Mouse (Mus musculus) right cerebral cortex, adult 2 months (tissue): ENCODE results near the gene Msantd2.

Experiments
- DNase-seq, 2 experiments: peaks; one replicate each; pipeline ENCODE4 v3.0.0; 2021 to 2022; ENCODE audit warnings: low spot score in 2 of 2

Msantd2 gene

DNA sequence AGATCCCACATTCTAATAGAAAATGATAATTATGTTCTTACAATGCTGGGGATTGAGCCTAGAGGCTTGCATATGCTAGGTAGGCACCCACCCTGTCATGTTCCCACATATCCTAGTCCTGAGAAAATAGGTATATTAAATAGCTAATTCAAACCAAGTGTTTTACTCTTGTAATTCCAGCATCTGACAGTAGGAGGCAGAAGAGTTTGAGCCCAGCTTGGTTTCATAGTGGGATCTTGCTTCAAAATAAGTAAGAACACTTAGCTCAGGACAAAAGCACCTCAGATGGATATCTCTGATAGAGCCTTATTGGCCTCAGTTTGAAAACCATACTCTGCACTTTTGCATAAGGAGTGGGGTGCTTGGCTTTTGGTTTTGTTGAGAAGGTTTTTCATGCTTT lies 15.2 kb downstream of the Msantd2 start:
- DNase-seq = no peak

DNA sequence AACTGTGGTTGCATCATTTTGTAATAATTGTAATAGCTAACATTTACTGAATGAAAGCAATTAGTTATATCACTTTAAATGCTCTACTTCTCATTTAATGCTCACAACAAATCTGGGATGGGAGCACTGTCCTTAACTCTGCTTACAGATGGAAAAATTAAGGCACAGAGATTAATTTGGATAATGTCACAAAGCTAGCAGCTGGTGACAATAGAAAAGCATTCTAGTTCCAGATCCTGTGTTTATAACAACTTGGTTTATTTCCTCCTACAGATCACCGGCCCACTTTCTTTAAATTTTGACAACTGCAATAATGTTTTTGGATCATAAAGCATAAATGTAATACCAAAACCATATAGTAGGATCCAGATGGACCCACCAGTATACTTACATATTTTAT lies 16.9 kb downstream of the Msantd2 start:
- no peak for DNase-seq

DNA sequence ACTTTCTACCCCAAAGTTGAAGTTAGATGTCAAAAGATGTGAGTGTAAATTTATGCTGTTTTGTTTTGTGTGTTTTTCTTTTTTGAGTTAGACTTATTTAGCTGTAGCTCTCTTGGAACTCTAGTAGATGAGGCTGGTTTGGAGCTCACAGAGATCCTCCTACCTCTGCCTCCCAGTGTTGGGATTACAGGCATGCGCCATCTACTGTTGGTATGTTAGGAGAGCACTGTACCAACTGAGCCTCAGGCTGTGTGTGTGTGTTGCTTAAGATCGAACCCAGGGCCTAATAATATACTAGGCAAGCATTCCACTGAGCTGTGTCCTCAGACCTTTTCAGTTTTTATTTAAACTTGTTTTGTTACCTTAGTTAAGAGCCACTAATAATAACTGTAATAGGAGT lies 23.0 kb downstream of the Msantd2 start:
- DNase-seq = no peak

DNA sequence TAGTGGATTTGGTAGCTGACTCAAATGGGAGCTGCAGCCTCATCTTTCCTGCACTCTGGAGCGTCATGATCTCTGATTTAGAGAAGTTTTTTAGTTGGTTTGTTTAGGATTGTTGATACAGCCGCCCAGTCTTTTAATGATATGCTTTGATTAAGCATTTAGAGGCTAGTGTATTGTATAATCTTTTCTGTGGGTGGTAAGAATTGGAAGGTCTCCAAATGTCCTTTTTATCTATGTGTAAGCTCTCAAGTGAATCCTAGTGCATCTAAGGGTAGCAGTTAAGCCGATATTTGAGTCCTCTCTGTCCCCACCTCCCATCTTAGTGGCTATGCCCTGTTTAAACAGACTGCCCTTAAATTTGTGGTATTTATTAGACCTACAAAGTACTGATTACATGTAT lies 25.3 kb downstream of the Msantd2 start:
- no peak for DNase-seq

DNA sequence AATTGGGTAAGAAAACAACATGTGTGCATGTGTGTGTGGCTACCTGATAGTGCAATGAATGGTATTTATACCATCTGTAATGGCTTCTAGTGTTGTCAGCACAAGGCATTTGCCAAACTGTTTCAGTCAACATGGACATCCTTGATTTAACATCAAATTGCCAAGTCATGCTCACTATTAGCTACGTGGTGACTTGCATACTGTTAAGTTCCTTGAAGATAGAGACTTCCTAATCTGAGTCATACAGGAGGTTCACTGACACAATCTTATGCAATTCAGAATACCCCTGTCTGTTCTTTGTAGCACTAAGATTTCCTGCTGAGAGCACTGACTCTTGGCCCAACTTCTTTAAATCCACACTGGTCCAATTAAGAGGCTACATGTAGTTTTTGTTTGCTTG lies 28.3 kb downstream of the Msantd2 start:
- DNase-seq = no peak

DNA sequence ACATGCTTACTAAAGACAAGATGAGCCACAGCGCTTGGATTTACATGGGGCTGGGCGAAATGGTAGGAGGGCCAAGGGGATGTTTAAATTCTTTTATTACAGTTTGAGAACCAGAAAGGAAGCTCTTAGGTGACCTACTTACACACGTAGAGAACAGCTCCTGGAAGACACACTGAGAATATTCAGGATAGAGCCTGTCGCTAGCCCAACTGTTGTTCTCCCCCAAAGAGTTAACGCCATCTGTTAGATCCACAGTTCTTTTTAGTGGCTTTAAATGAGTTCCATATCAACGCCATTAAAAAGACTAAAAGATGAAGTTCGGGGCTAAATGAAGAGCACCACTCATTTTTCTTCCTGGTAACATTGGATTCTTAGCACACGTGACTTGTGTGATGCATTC lies 29.9 kb downstream of the Msantd2 start:
- DNase-seq = no peak

DNA sequence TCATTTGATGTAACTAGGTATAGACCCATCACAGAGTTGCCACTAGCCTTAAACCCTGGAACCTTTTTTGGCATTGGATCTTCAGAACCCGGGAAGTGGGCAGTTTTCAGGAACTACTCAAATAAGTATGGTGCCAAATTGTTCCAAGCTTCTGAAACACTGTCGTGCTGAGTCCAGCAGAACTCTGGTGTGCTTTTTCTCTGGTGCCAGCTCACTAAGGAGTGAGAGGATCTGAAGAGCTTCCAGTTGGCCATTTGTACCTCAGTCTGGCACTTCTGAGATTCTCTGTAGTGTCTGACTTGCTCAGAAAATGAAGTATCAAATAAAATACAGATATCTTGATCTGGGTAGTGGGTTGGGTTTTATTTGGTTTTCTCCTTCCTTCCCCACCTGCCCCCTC lies 30.9 kb downstream of the Msantd2 start:
- no peak for DNase-seq

DNA sequence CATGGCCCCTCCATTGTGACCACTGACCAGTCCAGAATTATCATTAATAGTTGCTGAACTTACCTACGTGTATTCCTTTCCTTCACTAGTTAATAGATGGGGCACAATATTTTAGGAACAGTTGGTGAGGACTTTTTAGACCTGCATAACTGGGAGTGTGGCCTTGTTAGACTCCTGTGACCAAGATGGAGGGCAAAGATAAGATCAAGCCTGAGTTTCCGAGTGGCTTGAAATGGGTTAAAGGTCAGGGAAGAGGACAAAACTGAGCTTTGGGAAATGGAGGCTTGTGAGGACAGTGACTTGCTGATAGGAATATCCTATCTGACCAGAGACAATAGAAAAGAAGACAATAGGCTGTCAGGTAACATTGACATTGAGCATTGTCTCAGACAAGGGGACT lies 36.3 kb downstream of the Msantd2 start:
- no peak for DNase-seq

DNA sequence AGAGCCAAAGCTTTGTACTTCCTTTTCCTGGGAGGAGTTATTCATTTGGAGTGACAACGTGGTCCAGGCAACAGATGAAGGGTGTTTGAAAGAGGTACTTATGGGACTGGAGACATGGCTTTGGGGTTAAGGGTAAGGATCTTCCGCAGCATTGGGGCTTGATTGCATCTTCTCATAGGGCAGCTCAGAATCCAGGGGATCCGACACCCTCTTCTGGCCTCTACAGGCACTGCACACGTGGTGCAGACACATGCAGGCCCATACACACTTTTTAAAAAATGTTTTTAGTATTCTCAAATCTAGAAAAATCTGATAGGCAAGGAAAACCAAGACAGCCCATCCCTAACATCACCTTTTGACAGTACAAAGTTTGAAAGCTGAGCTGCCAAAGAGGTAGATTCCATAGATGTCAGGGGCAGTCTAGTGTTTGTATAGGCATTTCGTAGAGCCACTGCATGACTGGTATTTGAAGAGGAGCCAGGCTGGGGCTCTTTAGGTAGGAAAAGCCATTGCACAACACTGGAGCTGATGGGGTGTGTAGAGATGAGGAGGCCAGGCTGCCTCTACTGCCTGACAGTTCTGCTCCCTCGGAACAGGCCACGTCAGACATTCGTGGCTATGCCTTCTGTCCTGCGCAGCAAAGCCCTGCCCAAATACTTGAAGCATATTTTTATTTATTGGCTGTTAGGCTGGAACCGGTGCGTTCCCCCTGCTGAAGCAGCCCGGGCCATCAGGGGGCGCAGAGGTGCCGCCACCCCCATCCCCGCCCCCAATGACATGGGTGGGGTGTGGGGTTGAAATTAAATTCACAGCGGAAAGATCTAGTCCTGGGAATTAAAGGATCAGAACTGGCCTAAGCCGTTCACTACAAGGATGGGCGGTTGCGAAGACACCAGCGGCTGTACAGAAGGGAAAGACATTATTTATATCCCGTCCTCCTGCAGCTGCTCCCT lies 37.6 kb downstream of the Msantd2 start:
- no peak for DNase-seq

DNA sequence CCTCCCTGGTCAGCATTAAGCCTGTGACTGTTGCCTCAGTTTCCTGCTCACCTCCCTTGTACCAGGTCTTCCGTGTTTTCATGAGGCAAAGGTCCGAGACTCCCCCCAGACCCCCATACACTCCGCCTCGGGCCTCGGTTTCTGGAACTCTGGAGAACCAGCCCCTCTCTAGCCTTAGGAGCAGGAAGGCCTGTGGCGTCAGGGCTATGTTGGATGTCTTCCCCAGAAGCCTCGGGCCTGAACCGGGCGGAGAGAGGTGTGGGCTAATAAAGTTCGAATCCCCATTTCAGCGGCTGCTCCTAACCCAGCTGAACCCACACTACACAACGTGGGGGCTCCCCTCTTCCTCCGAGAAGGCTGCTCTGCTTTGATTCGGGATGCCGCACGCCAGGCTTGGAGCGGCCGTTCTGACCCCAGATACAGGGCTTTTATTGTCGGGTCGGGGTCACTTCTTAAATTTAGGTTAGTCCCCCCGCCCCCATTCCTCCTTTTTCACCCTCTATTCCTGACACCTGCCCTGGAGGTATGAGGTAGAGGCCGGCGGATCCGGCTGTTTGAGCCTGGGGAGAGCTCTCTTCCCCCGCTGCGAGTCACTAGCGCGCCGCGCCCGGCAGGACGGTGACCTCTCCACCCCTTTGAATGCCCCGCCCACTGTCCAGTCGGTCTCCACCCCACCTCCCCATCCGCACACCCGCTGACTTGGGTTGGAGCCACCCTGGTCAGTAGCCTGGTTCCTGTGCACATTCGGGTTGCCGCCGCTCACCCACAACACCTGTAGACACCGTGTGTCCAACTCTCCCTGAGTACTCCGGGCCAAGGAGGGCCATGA lies 38.5 kb downstream of the Msantd2 start, which contains the start of gene Esam:
Esam (plus strand) TSS at position 683 of the 829 bp plus-strand sequence.
- no peak for DNase-seq

DNA sequence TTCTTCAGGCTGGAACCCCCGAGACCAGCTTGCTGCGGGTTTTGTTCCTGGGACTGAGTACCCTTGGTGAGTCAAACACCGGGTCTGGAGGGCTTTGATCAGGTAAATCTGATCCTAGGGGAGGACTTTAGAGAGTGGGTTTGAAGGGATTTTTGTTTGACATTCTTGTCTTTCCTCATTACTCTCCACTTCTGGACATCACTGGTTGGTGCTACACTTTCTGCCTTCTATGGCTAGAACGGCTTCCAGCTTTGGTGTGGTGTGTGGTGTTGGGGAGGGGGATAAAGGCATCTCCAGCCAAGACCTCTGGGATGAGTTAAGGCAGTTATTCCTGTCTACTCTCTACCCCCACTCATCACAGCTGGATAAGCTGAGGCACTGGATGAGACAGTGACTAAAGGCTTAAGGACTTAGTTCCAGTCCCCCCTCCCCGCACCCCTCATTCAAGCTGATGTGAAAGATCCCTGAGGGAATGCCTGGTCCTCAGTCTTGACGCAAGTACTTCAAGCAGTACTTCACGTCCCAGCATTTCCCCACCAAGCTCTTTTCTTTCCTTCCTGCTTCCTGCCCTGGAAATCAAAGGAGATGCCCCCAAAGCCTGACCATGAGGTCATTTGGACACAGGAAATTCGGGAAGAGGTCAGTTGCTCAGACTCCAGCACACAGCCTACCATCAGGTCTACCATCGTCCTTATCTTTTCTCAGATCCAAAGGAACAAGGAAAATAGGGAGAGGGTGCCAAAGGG lies 39.3 kb downstream of the Msantd2 start:
- no peak for DNase-seq

DNA sequence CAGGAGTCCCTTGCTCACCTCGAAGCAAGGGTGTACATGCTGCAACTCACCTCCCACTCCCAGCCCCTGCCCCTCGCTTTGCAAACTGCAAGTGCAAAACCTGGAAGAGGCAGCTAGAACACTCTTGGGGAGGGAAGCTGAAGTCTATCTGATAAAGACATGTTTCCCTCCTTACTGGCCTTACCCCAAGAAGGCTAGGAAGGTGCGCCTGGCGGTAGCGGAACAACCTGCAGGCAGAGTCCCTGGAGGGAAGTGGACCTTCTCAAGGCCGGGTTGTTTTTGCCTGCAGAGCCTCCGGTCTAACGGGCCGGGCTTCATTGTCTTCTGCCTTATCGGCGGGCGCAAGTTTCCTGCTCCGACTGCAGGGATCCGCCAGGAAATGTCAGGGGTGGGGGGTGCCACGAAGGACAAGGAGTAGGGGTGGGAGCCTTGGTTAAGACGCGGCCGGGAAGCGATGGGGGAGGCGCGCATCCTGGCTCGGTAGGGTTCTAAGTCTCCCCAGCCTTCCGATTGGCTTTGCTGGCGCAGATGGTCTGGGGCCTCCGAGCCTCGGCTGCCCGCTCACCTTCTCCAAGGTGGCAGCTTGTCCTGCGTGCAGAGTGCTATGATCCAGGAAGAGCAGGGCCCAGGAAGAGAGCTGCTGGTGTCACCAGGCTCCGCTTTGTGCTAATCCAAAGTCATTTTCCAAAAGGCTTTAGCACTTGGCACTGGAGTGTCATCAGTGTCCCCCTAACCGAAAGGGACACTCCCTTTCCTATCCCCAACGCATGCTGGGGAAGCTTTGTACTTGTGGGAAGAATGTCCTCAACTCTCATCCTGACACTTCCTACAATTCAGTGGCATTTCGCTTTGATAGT lies 41.1 kb downstream of the Msantd2 start:
- DNase-seq = no peak

DNA sequence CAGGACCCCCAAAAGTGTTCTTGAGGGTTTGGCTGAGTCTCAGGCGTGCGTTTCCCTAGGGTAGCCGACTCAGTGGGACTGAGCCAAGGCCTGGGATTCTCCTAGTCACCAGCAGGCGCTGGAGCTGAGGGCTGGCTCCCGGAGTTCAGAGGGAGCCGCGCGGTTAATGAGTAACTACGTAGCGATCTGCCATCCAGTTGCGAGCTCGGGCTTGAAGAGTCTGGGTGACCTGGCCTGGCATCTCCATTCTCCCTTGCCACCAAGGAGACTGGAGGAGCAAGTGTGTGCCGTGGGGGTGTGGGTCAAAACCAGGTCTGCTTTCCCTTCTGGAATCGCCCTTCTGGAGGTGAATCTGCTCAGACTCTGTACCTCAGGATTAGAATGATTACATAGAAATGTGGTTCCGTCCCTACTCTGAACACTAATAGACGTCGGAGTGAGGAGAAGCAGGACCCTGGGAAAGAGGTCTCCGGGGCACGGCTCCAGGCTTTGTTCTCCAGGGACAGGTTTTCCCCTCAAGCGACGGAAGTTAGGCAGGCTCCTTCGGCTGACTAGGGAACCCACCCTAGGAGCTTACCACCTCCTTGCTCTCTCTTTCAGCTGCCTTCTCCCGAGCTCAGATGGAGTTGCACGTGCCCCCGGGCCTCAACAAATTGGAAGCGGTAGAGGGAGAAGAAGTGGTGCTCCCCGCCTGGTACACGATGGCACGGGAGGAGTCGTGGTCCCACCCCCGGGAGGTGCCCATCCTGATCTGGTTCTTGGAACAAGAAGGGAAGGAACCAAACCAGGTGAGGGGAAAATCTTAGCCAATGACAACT lies 42.0 kb downstream of the Msantd2 start:
- no peak for DNase-seq

DNA sequence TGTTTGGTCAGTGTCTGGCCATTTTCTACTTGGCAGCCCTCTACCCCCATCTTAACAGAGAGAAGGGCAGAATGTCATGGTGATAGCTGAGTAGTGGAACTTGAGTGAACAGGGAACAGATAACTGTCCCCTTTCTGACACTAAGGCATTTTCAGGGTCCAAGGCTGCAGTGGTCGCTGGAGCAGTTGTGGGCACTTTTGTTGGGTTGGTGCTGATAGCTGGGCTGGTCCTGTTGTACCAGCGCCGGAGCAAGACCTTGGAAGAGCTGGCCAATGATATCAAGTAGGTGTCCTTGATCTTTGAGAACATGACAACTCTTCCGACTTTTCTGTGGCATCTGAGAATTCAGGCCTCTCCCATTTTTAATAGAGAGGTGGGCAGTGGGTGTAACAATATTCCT lies 47.7 kb downstream of the Msantd2 start:
- DNase-seq = no peak

DNA sequence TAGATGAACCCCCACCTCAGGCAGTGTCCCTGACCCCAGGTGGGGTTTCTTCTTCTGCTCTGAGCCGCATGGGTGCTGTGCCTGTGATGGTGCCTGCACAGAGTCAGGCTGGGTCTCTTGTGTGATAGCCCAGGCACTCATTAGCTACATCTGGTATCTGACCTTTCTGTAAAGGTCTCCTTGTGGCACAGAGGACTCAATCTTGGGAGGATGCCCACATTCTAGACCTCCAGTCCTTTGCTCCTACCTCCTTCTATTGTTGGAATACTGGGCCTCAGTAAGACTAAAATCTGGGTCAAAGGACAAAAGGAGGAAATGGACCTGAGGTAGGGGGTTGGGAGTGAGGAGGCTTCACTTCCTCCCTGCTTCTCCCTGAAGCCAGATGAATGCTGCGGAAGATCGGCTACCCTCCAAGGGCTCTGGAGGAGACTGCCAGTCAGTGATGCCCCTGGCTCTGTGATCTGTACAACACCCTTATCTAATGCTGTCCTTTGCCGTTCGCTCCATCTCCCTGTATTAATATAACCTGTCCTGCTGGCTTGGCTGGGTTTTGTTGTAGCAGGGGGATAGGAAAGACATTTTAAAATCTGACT lies 48.6 kb downstream of the Msantd2 start:
- no peak for DNase-seq

DNA sequence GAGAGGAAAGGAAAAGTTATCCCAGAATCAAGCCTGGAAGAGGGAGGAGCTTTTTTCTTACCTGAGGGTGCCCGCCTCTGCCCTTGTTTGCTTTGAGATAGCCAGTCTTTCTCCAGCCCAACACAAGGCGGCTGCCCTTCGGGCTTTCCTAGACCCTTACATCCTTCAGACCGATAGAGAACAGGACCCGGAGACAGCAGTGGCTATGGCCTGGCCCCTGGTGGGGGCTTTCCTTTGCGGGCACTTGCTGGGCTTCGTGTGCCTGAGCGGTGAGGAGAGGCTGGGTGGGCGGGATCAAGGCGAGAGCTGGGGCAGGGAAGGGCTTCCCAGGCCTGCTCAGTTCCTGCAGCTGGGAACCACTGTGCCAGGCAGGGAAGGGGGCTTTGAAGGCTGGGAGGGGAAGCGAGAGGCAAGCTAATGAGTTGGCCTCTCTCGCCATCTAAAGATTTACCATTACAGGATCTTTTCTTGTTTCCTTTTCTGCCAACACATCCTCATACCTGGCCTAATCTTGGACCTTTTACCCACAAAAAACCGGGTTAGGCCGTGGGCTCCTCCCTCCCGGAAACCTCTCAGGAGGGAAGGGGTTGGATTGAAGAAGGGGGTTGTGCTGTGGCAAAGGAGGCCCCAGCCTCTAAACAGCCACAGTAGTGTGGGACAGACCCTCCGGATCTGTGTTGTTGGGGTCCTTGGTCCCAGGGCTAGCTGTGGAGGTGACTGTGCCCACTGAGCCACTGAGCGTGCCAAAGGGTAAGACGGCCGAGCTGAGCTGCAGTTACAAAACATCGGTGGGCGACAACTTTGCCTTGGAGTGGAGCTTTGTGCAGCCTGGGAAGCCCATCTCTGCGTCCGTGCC lies 50.3 kb downstream of the Msantd2 start, which contains the start of gene Vsig2:
Vsig2 (plus strand) TSS at position 86 of the 856 bp plus-strand sequence.
- no peak for DNase-seq

DNA sequence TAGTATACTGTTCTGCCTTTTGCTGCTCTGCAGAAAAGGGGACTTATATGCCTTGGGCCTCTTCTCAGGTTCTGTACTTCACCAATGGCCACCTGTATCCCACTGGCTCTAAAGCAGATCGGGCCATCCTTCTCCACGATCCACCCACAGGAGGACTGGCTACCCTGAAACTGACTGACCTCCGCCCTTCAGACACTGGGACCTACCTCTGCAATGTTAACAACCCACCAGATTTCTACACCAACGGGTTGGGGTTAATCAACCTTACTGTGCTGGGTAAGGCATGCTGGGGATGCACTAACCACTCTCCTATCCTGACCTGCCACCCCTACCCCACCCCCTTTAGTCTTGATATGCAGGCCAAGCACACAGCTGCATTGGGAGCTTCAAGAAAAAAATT lies 51.1 kb downstream of the Msantd2 start:
- no peak for DNase-seq

DNA sequence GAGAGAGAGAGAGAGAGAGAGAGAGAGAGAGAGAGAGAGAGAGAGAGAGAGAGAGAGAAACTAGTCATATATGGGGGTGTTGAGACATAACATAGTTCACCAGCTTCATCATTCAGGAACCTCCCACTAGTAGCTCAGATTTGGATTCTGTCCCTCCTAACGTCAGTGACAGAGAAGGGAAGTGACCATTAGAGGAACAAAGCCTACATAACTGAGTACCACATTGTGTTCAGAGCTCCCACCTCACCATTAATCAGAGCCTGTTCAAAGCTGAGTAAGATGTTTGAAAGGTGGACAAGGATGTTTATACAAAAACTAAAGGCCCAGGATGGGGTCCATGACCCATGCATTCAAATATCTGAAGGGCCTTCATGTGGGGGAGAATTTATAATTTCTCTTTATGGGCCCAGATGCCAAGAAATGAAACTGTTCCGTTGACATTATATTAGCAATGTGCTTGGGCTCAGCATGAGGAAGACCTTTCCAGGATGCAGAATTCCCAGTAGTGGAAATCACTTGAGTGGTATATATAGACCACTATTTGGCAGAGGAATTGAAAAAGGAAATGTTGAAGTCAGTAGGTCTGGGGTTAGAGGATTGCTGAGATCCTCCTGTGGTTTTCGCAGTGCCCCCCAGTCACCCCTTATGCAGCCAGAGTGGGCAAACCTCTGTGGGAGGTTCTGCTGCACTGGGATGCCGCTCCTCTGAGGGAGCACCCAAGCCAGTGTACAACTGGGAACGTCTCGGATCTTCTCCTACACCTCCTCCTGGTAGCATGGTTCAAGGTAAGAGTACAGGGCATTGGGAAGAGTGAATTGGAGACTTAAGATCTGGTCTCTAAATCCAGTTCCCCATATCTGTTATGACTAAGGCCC lies 51.8 kb downstream of the Msantd2 start:
- no peak for DNase-seq
